Mouse (Mus musculus) bone marrow, adult 2 months (tissue): ENCODE data around the gene Ddo. TPM values are rescaled to one million over a fixed set of nuclear protein-coding genes. Genes with fewer than 3 reads are reported as not detected.

Experiments used
- H3K27ac ChIP-seq: fragments of 200-500 bp; 2 replicates; pipeline ENCODE4 v1.5.1; 2012; ENCODE audit warnings: low read depth, mild to moderate bottlenecking, control low read depth, inconsistent platforms, low read length; ENCODE audit not compliant: control insufficient read depth, poor library complexity, insufficient read depth
- H3K4me1 ChIP-seq: fragments of 200-500 bp; 2 replicates; pipeline ENCODE4 v1.6.1; 2011; ENCODE audit warnings: low read length; ENCODE audit not compliant: control insufficient read depth, insufficient read depth
- H3K4me3 ChIP-seq: fragments of 200-500 bp; replicated peaks from 2 replicates; pipeline ENCODE3; 2011; ENCODE audit warnings: mild to moderate bottlenecking, low read depth, low read length, control low read depth; ENCODE audit not compliant: control insufficient read depth
- CTCF ChIP-seq: fragments of 200-500 bp; IDR thresholded peaks from 2 replicates; pipeline ENCODE4 v1.5.1; 2011; ENCODE audit warnings: low read length, control low read depth; ENCODE audit not compliant: control insufficient read depth, insufficient read depth
- POLR2A ChIP-seq: fragments of 200-500 bp; IDR thresholded peaks from 2 replicates; pipeline ENCODE4 v1.6.1; 2011; ENCODE audit warnings: low read depth, mild to moderate bottlenecking, control low read depth, low read length, borderline replicate concordance; ENCODE audit not compliant: control insufficient read depth
- WGBS: fragments of 180-500 bp; shearing (Covaris S2); methylation state at CpG from one replicate; pipeline ENCODE4 v1.1.7; 2018; 5-methylcytosine and 5-hydroxymethylcytosine counted together
- polyA plus RNA-seq: library from polyadenylated mRNA; stranded (reverse); fragments of >200 nt; gene quantifications from 2 replicates; pipeline ENCODE4 v1.2.4, GENCODE M21; 2011; ENCODE audit warnings: low replicate concordance; ENCODE audit not compliant: missing spikeins, insufficient read depth, insufficient read length

The Ddo gene
- polyA plus RNA-seq, 1 experiment: not detected

DNA sequence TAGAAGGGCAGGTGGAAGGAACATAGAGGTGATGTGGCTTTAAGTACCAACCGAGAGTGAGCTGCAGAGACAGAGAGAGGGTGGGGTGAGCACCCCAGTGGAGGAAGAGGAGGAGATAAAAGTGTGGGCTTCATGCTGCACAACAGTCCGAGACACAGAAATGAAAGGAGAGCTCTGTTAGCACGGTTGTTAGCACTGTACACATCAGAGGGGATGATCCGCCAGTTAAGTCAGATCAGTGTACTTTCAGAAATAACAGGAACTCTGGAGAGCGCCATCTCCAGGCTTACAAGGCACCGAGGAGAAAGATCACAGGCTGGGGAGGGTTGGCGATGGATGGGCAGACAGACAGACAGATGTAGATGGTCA is 43.5 kb downstream of the Ddo start:
- WGBS: 69% methylated on average over 7 of the region's 7 CpGs
- no peaks in the 10 kb centered on the region for H3K4me1 ChIP-seq
- TF ChIP-seq CTCF: no peak
- TF ChIP-seq POLR2A: no peak
- no peak overlapping the region for H3K27ac ChIP-seq
- no peak overlapping the region for H3K4me3 ChIP-seq

DNA sequence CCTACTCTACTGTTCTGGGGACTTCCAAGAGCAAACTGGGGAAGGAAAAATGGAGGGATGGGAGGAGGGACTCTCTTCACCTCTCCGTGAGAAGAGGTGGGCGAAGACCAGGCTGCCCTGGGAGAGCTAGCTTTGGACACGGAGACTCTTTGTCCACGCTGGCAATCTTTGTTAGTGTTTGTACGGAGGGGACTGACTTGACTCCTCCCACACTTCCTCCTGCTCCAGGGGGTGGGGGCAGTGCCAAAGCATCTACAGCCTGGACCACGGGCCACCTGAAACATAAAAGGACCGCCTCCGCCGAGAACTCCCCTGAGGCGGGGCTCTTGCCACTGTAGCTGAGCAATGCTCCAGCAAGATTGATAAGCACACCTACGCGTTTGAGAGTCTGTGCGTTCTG is 44.3 kb downstream of the Ddo start:
- H3K4me1 ChIP-seq: no peaks in the 10 kb centered on the region
- no peak overlapping the region for H3K4me3 ChIP-seq
- H3K27ac ChIP-seq: no peak overlapping the region
- TF ChIP-seq CTCF (no peak), POLR2A (no peak)
- WGBS: 16% methylated on average over 13 of the region's 13 CpGs

DNA sequence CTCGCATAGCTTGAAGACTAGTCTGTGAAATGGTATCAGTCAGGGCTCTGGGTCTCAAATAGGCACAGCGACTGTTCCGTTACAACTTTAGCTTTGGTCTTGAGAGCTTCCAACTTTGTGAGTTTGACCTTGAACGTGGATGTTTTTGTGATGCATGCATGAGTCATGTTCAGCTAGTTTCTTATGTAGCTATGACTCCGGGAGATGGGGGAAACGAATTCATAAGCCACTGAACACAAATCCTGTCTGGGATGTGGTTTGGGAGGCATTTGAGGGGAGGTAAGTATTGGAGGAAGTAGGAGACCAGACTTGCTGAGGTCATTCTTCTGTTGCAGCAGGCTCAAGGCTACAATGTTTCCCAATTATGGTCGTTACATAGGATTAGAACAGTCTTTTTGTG is 46.1 kb downstream of the Ddo start:
- no peak for TF ChIP-seq POLR2A
- no peak for TF ChIP-seq CTCF
- H3K27ac ChIP-seq: no peak overlapping the region
- H3K4me1 ChIP-seq: no peaks in the 10 kb centered on the region
- H3K4me3 ChIP-seq: no peak overlapping the region
- WGBS: 23% methylated on average over 7 of the region's 7 CpGs

DNA sequence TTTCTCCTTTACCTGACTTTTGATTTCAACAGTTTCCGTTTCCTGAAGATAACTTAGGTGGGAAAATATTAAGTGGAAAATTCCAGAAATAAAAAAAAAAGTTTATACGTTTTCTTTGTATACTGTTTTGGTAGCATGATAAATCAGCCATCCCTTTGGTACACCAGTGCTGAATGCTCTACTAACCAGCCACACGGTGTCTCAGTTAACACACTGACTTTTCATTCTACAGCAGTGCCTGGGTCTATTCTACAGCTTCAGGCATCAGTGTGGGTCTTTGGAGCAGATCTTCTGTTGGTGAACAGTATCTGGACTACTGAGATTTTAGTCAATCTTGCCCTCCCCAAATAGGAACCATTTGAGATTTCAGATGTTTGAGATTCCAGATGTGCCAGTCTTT is 48.7 kb downstream of the Ddo start:
- no peak overlapping the region for H3K4me3 ChIP-seq
- TF ChIP-seq CTCF (no peak), POLR2A (no peak)
- WGBS: 72% methylated on average over 3 of the region's 3 CpGs

DNA sequence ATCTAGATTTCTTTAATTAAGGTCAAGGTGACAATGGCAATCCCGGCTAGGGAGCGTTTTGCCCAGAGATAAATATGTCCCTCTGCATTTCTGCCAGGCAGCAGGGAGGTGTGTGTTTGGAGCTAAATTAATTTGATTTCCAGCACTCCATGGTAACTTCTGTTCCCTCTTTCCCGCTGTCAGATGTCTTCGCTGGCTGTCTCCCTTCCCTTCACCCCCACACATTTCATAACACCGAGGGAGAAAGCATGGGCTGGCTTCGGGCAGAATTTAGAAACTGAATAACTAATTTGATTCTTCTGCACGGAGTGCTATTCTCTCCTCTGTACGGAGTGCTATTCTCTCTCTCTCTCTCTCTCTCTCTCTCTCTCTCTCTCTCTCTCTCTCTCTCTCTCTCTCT is 52.7 kb downstream of the Ddo start:
- TF ChIP-seq CTCF (no peak), POLR2A (no peak)
- no peaks in the 10 kb centered on the region; the same call in 1 of the 2 replicates for H3K4me1 ChIP-seq
- no peak overlapping the region for H3K27ac ChIP-seq
- 43% methylated on average over 8 of the region's 8 CpGs for WGBS
- H3K4me3 ChIP-seq: no peak overlapping the region

More for the DNA sequence above, 48.7 kb downstream of the Ddo start:
- H3K4me1 ChIP-seq: no peaks in the 10 kb centered on the region; the same call in 1 of the 2 replicates
- H3K27ac ChIP-seq: no peak overlapping the region

DNA sequence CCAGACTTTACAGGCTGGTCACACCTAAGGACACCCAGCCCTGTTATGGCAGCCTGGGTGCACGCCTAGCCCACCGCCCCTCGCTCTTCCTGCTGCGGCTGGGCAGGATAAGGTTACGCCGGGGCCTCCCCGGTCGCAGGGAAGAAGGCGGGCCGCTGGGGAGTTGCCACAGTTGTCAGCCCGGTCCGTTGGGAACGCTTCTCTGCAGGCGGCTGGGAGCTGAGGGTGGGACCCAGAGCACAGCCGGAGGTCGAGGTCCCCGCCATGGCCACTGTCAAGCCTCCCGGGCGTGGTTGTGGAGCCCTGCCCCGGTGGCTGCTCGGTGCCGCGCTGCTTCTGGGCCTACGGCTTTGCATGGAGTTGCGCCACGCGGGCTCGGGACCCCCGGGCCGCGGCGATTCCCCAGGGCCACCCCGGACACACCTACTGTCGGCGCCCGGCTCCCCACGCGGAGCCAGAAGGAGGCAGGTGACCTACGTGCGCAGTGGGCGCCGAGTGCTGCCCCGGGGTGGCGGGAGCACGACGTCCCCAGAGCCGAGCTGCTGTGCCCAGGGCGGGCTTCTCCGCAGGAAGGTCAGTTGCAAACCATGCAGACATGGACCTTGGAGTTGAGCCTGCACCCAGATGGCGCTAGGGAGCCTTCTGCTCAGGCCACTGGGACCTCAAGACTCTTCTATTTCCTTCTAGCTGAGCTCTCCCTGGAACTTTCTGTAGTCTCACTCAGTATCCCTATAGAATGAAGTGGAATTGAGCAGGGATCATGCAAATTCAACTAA is 53.5 kb downstream of the Ddo start, which contains the start of gene Mettl24:
Gene Mettl24, plus strand, starts transcription at position 191 of the 776 bp plus-strand sequence.
- TF ChIP-seq CTCF (no peak; the same call in 1 of the 2 replicates), POLR2A (no peak)
- H3K27ac ChIP-seq: no peak within 1 kb of the TSS
- H3K4me3 ChIP-seq: no peak within 1 kb of the TSS
- under 1% methylated on average over 50 of the region's 50 CpGs for WGBS
- no peaks in the 10 kb centered on the region; the same call in 1 of the 2 replicates for H3K4me1 ChIP-seq

DNA sequence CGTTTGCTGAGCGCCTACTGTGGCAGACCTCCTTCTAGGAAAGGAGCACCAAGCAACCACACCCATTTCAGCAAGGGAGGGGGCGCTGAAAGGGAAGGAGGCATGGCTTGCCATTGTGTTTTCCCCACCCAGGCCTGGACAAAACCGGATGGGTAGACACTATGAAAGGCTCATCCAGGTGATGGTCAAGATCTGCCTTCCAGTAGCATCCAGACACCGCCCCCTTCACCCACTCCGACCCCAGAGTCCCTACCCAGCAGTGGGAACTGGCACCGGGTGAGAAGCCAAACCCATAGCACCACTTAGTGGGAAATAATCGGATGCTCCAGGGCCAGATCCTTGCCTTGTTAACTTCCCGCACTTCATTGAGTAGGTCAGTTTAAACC is 54.0 kb downstream of the Ddo start:
- TF ChIP-seq CTCF (no peak), POLR2A (no peak)
- Histone ChIP-seq H3K4me3 (no peak overlapping the region), H3K27ac (no peak overlapping the region), H3K4me1 (no peaks in the 10 kb centered on the region; the same call in 1 of the 2 replicates)
- 57% methylated on average over 9 of the region's 9 CpGs for WGBS

DNA sequence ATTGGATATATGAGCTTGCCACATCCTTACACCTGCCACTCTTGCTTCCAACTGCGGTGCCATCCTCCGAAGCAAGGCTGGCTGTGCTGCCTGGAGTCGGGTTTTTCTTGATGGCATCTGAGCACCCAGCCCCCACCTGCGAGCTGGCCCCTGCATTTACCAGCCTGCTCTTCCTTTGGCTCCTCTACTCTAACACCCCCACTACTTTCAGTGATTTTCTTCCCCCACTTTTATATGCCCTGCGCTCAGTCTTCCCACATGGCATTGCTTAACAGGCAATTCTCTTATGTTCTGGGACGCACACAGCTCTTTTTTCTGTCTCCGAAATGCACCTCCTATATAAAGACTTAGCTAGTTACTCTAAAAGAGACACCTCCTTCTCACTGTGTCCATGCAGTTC is 54.5 kb downstream of the Ddo start:
- TF ChIP-seq CTCF: no peak
- TF ChIP-seq POLR2A: no peak
- Histone ChIP-seq H3K27ac (no peak overlapping the region), H3K4me1 (no peaks in the 10 kb centered on the region; the same call in 1 of the 2 replicates), H3K4me3 (no peak overlapping the region)
- 82% methylated on average over 7 of the region's 7 CpGs for WGBS
